Mouse (Mus musculus) bone marrow macrophage, adult 2 months (primary cell): ENCODE data around the gene Syn3. TPM values are rescaled to one million over a fixed set of nuclear protein-coding genes. Genes with fewer than 3 reads are reported as not detected.
A peak's percentile ranks its signal among the peaks of the same experiment; 100 is the strongest.

Experiments
- H3K27ac ChIP-seq: 2 replicates; pipeline ENCODE4 v1.5.1; 2012; ENCODE audit warnings: low read depth, low read length; ENCODE audit not compliant: insufficient read depth
- H3K4me1 ChIP-seq: 2 replicates; pipeline ENCODE4 v1.6.1; 2012; ENCODE audit warnings: low read length; ENCODE audit not compliant: control insufficient read depth, insufficient read depth
- H3K4me3 ChIP-seq: 2 replicates; pipeline ENCODE4 v1.5.1; 2012; ENCODE audit warnings: mild to moderate bottlenecking, low read length, moderate library complexity; ENCODE audit not compliant: insufficient read depth
- CTCF ChIP-seq: IDR thresholded peaks from 2 replicates; pipeline ENCODE4 v1.5.1; 2012; ENCODE audit warnings: low read depth, mild to moderate bottlenecking, low read length, moderate library complexity
- POLR2A ChIP-seq: IDR thresholded peaks from 2 replicates; pipeline ENCODE4 v1.6.1; 2012; ENCODE audit warnings: mild to moderate bottlenecking, low read depth, low read length, borderline replicate concordance
- polyA plus RNA-seq: library from polyadenylated mRNA; stranded (reverse); fragments of >200 nt; gene quantifications from 2 replicates; pipeline ENCODE4 v1.2.4, GENCODE M21; 2012; ENCODE audit not compliant: missing spikeins, insufficient read depth, insufficient read length

The Syn3 gene
- polyA plus RNA-seq, 1 experiment = not detected

DNA sequence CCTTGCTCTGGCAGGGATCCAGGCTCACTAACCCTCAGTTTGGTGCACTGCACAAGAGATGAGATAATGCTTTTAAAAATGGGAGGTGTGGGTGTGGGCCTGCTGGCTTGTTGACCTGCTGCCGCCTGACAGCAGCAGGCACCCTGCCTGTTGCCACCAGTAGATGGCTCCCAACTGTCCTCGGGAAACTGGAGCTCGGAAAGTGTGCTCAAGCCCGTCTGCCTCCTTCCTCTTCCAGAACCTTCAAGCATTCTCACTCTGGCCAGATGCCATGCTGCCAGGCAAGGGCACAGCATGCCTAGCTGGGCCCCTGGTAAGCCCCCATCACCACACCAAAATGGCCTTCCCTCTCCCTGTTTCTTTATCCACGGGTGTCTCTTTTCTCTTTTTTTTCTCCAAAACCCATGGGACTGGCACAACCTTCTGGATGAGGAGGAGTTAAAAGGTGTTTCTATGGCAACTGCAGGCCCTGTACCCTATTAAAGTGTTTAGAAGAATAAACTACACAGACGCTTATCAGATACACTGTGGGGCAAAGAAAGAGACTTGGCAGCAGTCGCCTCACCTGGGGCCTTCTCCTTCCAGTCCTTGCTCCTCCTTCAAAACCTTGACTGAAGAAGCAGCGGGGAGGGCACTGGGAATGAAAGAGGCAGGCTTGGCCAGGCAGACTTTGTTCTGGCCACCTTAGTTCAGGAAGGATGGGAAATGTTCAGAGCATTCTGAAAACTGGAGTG lies 195.8 kb downstream of the Syn3 start:
- no peak overlapping the region for H3K27ac ChIP-seq
- no peak overlapping the region for H3K4me3 ChIP-seq
- no peaks in the 10 kb centered on the region for H3K4me1 ChIP-seq
- no peak for TF ChIP-seq CTCF
- TF ChIP-seq POLR2A = no peak

DNA sequence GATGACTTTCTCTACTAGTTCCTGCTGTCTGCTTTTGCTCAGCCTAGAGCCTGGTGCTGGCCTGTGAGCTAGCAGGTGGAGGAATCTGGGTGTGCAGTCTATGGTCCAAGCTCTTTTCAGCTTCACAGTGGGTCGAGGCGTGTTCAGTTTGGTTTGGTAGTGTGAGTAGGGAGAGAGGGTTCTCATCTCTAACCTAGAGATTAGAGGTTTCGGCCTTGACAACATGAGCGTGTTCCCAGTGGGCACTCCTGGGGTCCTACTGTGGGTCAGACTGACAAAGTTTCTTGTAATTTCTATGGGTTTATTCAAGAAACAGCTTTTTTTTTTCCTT lies 196.4 kb downstream of the Syn3 start:
- Histone ChIP-seq H3K4me3 (no peak overlapping the region), H3K4me1 (no peaks in the 10 kb centered on the region), H3K27ac (no peak overlapping the region)
- TF ChIP-seq POLR2A = no peak
- TF ChIP-seq CTCF = no peak

DNA sequence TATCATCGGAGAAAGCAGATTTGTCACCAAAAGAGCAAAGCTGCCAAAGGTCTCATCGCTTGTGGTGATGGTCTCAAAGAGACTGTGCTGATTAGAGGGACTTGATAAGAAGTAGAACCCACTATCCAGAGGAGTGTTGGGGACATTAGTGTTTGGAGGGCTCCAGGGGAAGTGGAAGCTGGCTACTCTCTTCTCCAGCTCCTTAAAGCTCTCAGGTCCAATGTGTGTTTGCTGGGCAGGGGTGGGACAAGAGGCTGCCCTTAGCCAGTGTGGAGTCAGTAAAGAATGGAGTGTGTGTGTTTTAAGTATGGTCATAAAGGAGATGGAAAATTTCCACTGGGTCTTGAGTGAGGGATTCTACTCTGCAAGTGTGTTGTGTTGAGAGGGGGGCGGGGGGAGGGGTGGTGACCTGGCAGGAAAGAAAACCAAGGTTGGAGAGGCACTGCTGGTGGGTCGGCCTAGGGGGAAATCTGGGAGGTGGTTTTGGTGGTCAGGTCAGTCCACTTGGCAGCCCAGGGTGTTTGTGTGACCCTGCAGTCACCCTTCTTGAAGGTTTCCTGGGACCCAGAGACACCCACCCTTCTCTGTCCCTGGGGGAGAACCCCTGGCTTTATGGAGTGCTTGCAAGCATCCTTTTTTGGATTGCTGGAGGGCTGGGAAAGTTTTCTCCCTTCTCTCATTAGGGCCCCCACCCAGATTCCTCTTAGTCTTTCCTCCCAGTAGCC lies 196.9 kb downstream of the Syn3 start:
- Histone ChIP-seq H3K27ac (no peak overlapping the region), H3K4me1 (no peaks in the 10 kb centered on the region), H3K4me3 (no peak overlapping the region)
- no peak for TF ChIP-seq POLR2A
- no peak for TF ChIP-seq CTCF

DNA sequence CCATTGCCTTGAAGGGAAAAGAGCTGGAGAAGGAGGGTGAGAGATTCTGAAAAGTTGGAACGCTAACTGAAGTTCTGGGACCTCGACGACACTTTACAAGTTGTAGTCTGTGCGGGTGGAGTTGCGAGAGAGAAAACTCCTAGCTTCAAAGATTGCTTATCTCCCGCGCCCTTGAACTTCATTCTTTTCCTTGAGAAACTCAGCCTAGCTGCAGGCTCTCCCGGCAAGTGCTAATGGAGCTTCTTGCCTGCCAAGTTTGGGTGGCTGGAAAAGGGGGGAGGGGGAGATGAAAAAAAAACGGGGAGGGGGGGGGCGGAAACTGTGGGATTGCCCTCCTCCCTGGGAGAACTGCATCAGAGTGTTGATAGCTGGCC lies 197.6 kb downstream of the Syn3 start:
- Histone ChIP-seq H3K4me1 (no peaks in the 10 kb centered on the region), H3K4me3 (no peak overlapping the region), H3K27ac (no peak overlapping the region)
- TF ChIP-seq CTCF (no peak), POLR2A (no peak)

DNA sequence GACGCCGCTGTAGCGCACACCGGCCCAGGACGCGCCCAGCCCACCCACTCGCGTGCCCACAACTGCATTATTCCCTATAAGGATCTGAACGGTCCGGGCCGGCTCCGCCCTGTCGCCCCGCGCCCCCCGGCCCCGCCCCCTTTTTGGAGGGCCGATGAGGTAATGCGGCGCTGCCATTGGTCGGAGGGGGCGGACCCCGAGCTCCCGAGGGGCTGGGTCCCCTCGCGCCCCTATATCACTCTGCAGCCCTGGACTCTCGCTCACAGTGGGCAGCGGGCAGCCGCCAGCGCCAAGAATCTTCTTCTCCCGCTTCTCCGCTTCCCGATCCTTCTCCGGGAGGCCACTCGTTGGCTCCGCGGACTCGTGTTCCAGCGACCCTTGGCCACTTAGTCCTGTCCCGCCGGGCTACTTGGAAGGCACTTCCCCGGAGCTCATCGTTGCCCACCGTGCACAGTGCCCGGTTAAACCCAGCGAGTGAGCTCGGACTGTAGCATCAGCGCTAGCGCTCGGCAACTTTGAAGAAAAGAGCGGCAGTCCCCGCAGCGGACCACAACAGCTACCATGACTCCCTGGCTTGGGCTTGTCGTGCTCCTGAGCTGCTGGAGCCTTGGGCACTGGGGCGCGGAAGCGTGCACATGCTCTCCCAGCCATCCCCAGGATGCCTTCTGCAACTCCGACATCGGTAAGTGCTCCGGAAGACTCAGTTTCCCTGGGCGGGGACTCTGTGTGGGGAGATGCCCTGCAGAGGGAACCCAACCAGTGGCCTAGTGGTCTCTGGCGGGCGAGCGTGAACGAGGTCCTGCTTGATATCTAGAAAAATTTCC lies 198.2 kb downstream of the Syn3 start, which contains the start of gene Timp3:
Gene Timp3 (plus strand): TSS at position 80 of the 824 bp plus-strand sequence.
- TF ChIP-seq POLR2A (no peak), CTCF (no peak)
- H3K4me3 ChIP-seq = no peak within 1 kb of the TSS
- 0 out of 2 replicates have a peak, but pooled peaks cover 2% of the 10 kb centered on the region for H3K4me1 ChIP-seq
- no peak within 1 kb of the TSS for H3K27ac ChIP-seq

DNA sequence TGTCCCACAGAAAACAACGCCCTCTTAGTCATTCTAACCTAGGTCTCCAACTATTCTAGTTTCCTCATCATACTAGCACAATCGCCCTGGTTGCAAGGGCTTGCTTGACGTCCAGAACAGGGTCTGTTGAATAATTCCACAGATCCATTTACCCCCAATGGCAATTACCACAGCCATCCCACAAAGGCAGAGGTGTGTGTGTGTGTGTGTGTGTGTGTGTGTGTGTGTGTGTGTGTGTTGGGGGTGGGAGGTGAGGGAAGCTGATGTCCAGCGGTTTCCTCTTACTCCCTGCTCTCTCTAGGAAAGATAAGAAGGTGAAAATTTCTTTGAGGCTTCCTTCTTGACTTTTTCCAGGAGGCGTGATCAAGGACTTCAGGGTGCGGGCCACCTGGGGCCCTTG lies 198.9 kb downstream of the Syn3 start:
- 0 out of 2 replicates have a peak, but pooled peaks cover 2% of the 10 kb centered on the region for H3K4me1 ChIP-seq
- no peak overlapping the region for H3K27ac ChIP-seq
- TF ChIP-seq CTCF = no peak
- TF ChIP-seq POLR2A = no peak
- no peak overlapping the region for H3K4me3 ChIP-seq

DNA sequence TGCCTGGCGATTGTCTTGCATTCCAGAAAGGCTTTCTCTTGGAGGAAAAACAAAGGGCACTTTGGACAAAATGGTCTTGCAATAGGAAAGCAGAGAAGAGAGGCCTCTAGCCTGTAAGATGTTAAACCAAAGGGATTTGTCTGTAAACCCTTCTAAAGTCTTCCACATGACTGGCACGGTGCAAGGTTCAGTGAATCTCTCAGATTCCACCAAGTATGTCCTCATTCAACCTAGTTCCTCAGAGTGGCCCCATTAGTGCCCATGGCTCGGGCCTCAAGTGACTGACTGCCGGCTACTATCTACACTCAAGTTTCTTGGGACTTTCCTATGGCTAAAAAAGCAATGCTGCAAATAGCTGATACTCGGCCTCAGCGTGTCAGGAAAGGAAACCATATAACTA lies 200.4 kb downstream of the Syn3 start:
- TF ChIP-seq POLR2A = no peak
- no peak for TF ChIP-seq CTCF
- Histone ChIP-seq H3K4me3 (no peak overlapping the region), H3K27ac (no peak overlapping the region), H3K4me1 (0 out of 2 replicates have a peak, but pooled peaks cover 2% of the 10 kb centered on the region)

DNA sequence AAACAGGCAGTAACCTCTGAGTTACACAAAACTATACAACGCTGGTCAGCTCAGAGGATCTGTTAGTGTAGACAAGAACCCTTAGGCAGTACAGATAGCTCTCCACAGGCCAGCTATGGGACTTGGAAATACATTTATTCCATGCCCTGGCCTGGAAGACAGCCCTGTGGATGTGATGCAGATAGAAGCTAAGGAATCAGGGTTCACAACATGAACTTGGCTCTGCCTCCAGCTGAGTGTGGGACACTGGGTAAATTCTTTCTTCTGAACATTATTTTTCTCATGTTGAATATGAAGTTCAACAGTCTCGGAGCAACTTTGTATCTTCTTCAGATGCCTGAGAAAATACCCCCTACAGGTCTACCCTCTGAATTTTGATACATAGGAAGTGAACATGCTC lies 201.4 kb downstream of the Syn3 start:
- TF ChIP-seq CTCF (no peak), POLR2A (no peak)
- Histone ChIP-seq H3K4me1 (0 out of 2 replicates have a peak, but pooled peaks cover 2% of the 10 kb centered on the region), H3K27ac (no peak overlapping the region), H3K4me3 (no peak overlapping the region)

DNA sequence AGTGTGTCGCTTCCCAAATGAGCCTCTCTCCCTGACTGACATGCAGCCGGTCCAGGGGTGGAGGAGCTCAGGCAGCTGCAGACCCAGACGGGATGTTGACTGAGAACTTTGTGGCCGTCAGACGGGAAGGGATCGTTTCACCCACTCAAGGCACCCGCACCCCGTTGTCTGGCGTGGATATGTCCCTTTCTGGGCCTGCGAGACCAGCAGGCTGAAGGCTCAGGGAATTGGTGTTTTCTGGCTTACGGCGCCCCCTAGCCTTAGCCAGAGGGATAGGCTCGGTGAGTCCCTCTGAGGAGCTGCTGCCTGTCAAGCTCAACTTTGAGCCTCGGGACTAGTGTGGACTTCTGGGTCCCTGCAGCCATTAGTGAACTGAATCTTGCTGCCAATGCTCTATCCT lies 202.6 kb downstream of the Syn3 start:
- H3K4me3 ChIP-seq = peak overlapping the region; percentile 12; the same call in 1 of the 2 replicates
- no peak overlapping the region for H3K27ac ChIP-seq
- H3K4me1 ChIP-seq = 0 out of 2 replicates have a peak, but pooled peaks cover 2% of the 10 kb centered on the region
- TF ChIP-seq CTCF = peak; percentile 91
- no peak for TF ChIP-seq POLR2A
